Mouse (Mus musculus) hindbrain, embryonic 10.5 days (tissue): ENCODE results near the gene Hoxb1. TPM values are rescaled to one million over a fixed set of nuclear protein-coding genes. Genes with fewer than 3 reads are reported as not detected.
A peak's percentile ranks its signal among the peaks of the same experiment; 100 is the strongest.

ENCODE experiments used
- DNase-seq: peaks from one replicate; pipeline ENCODE4 v3.0.0-alpha.2; 2017; ENCODE audit warnings: low spot score
- H3K27ac ChIP-seq: fragments of 300-500 bp; sonication (generic); 2 replicates; pipeline ENCODE4 v1.5.1; 2016; ENCODE audit warnings: mild to moderate bottlenecking, moderate library complexity
- H3K27me3 ChIP-seq: fragments of 300-500 bp; sonication (generic); 2 replicates; pipeline ENCODE4 v1.6.1; 2016; ENCODE audit warnings: mild to moderate bottlenecking; ENCODE audit not compliant: poor library complexity, insufficient read depth, severe bottlenecking
- H3K36me3 ChIP-seq: fragments of 300-500 bp; sonication (generic); 2 replicates; pipeline ENCODE4 v1.6.1; 2016; ENCODE audit warnings: mild to moderate bottlenecking, moderate library complexity
- H3K4me1 ChIP-seq: fragments of 300-500 bp; sonication (generic); replicated peaks from 2 replicates; pipeline ENCODE4 v1.6.1; 2016; ENCODE audit warnings: mild to moderate bottlenecking
- H3K4me3 ChIP-seq: fragments of 300-500 bp; sonication (generic); 2 replicates; pipeline ENCODE4 v1.5.1; 2016; ENCODE audit warnings: mild to moderate bottlenecking, moderate library complexity
- H3K9me3 ChIP-seq: fragments of 300-500 bp; sonication (generic); 2 replicates; pipeline ENCODE4 v1.6.1; 2016; ENCODE audit warnings: mild to moderate bottlenecking, moderate library complexity
- WGBS: fragments of 180-500 bp; shearing (Covaris S2); methylation state at CpG from one replicate; pipeline ENCODE4 v1.1.7; 2016; 5-methylcytosine and 5-hydroxymethylcytosine counted together
- polyA plus RNA-seq: library from polyadenylated mRNA; unstranded; fragments of >200 nt; fragmentation: Nextera tagmentation; extraction: Ambion mirVana; gene quantifications from 2 replicates; pipeline ENCODE4 v1.2.1, GENCODE M21; 2016

Hoxb1 gene
- polyA plus RNA-seq, result 15.4 and 22.7 TPM in 2 replicates

DNA sequence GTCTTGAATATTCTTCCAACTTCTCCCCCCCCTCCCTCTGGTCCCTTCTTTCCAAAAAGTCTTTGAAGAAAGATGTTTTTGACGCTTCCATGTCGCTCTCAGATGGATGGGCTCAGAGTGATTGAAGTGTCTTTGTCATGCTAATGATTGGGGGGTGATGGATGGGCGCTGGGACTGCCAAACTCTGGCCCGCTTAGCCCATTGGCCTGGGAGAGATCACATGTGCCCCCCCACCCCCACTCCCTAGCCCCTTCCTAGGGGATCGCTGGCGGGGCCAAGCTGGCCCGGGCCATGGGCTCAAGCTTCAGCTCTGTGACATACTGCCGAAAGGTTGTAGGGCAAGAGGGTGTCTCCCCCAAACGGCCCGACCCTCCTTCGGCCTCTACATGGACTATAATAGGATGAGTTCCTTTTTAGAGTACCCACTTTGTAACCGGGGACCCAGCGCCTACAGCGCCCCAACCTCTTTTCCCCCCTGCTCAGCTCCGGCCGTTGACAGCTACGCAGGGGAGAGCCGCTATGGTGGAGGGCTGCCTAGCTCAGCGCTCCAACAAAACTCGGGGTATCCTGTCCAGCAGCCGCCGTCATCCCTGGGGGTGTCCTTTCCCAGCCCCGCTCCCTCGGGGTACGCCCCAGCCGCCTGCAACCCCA, at the start of gene Hoxb1:
Gene Hoxb1, plus strand, starts transcription at position 312 of the 651 bp plus-strand sequence.
- Histone ChIP-seq H3K36me3 (no peaks in the 10 kb centered on the region), H3K4me3 (peak within 1 kb of the TSS; percentile 45), H3K27ac (peak within 1 kb of the TSS; percentile 75), H3K9me3 (no peaks in the 10 kb centered on the region), H3K27me3 (peaks cover 100% of the 10 kb centered on the region), H3K4me1 (peaks cover 33% of the 10 kb centered on the region)
- WGBS, result 2% methylated on average over 26 of the region's 26 CpGs
- DNase-seq, result peak; percentile 68

DNA sequence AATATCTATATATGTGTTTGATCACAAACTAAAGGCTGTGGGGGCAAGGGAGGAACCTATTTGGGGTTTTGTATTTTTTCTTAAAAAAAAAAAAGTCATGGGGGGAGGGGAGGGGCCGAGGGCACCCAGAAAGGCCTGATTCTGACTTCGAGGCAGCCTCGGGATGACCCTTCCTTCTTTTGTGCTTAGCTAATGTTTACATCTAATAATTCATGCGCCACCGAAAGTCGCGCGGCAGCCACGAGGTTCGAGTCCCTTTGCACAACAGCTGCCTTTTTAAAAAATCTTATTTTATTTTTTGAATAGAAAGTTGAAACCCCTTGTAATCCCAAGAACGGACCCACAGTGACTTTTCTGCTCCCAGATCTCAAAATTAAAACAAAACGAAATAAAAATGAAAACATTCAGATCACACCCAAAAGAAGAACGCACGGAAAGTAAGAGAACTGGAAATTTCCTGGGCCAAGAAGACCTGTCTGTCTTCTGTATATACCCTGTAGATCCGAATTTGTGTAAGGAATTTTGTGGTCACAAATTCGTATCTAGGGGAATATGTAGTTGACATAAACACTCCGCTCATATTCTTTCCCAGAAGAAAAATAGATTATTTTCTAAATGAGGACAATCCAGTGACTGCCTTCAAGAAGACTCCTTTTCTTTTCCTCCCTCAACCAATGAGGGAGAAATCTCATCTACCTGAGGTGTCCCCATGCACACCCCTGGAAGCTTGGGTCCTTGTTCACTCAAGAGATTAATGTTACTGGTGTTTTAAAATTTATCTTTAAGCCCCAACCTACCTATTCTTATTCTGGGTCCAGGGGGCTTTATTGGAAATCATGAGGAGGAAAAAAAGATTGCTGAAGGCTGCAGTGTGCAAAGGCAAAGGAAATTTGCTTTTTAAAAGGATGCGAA, 48.6 kb upstream of the Hoxb1 start:
- H3K4me1 ChIP-seq, result peaks cover 21% of the 10 kb centered on the region
- 6% methylated on average over 18 of the region's 18 CpGs for WGBS
- no peaks in the 10 kb centered on the region for H3K36me3 ChIP-seq
- no peaks in the 10 kb centered on the region for H3K9me3 ChIP-seq
- H3K27me3 ChIP-seq, result peaks cover 100% of the 10 kb centered on the region
- H3K27ac ChIP-seq, result no peak overlapping the region
- no peak overlapping the region for H3K4me3 ChIP-seq
- no peak for DNase-seq

DNA sequence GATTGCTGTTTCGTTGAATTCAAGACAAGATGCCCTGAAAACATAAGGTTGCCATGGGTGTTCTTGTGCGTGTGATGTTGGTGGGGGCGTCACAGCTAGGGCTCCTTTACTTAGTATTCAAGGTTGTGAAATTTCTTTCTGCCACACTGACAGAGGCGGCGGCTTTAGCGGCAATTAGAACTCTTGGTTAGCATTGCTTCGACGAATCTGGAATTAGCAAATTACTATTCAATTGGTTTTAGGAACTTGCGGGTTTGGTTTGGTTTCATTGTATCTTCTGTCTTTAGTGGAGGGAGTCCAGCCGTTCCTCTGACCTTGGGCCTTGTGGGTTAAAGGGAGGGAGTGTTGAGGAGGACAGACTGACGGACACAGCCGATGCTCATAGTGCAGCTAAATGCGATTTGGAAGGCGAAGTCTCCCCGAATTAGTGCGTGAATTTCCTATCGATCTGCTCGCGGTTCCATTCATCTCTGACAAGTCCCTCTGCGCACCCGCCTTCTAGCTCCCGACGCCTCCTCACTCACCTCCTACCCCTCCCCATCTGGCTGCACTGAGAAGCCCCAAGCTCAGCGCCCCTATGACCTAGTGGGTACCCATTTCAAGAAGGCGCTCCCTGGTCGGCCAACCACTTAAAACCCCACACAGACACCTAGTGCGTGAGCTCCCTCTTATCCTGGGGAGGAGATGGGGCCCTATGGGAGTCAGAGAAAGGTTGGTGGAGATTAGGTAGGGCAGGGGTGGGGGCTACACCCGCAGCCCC, 47.8 kb upstream of the Hoxb1 start, which contains the start of gene Hoxb4:
Gene Hoxb4, plus strand, starts transcription at position 660 of the 760 bp plus-strand sequence.
- peaks cover 100% of the 10 kb centered on the region for H3K27me3 ChIP-seq
- DNase-seq, result no peak
- 2% methylated on average over 28 of the region's 28 CpGs for WGBS
- H3K27ac ChIP-seq, result peak within 1 kb of the TSS; percentile 70
- no peaks in the 10 kb centered on the region for H3K36me3 ChIP-seq
- peaks cover 18% of the 10 kb centered on the region for H3K4me1 ChIP-seq
- no peaks in the 10 kb centered on the region for H3K9me3 ChIP-seq
- peak within 1 kb of the TSS; percentile 56 for H3K4me3 ChIP-seq

DNA sequence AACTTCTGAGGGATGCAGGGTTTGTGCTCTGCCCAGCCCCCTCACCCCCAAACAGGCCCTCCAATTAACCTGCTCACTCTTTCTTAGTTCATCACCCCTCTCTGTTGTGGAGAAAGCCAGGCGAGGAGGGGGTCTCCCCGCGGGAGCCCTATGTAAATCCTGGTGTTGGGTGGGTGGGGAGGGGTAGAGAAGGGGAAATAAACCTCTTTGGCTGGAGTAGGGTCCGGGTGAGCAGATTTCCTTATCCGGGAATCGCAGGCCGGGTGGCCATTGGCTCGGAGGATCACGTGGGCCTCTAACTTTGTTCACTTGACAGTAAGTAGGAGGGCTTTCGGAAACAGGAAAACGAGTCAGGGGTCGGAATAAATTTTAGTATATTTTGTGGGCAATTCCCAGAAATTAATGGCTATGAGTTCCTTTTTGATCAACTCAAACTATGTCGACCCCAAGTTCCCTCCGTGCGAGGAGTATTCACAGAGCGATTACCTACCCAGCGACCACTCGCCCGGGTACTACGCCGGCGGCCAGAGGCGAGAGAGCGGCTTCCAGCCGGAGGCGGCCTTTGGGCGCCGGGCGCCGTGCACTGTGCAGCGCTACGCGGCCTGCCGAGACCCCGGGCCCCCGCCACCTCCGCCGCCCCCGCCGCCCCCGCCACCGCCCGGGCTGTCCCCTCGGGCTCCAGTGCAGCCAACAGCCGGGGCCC, 47.0 kb upstream of the Hoxb1 start:
- no peaks in the 10 kb centered on the region for H3K9me3 ChIP-seq
- peak; percentile 79 for DNase-seq
- under 1% methylated on average over 45 of the region's 45 CpGs for WGBS
- no peaks in the 10 kb centered on the region for H3K36me3 ChIP-seq
- peak overlapping the region; percentile 56 for H3K4me3 ChIP-seq
- peak overlapping the region; percentile 70 for H3K27ac ChIP-seq
- H3K4me1 ChIP-seq, result peaks cover 18% of the 10 kb centered on the region
- H3K27me3 ChIP-seq, result peaks cover 100% of the 10 kb centered on the region

DNA sequence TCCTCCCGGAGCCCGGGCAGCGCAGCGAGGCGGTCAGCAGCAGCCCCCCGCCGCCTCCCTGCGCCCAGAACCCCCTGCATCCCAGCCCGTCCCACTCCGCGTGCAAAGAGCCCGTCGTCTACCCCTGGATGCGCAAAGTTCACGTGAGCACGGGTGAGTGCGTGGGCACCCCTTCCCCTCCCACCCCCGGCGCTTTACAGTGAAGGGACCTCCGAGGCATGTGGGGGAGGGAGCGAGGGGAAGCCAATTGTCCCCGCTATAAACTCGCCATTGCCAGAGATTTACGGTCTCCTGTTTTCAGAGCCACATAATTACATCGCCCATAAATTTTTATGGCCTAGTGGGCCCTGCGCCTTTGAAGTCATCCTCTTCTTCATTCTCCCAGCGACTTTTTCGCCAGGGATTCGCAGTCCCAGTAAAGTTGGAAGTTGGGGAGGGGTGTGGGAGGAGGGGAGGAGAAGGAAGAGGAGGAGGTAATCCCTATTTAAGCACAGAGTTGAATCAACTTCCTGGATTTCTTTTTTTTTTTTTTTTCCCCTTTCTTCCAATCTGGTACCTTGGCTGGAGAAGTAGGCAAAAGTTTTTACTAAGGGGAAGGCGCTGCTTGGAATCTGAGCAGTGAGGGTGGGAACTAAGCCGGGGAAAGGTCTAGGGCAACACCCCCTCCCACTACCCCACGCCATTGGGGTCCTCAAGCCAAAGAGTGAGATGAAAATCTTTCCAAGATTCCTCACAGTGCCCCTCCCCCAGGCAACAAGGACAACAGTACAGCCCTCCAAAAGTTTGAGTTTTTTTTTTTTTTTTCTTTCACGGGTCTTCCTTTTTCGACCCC, 46.3 kb upstream of the Hoxb1 start:
- no peaks in the 10 kb centered on the region for H3K36me3 ChIP-seq
- DNase-seq, result no peak
- WGBS, result under 1% methylated on average over 34 of the region's 34 CpGs
- H3K27me3 ChIP-seq, result peaks cover 100% of the 10 kb centered on the region
- H3K27ac ChIP-seq, result peak overlapping the region; percentile 81
- peak overlapping the region; percentile 56 for H3K4me3 ChIP-seq
- H3K9me3 ChIP-seq, result no peaks in the 10 kb centered on the region
- H3K4me1 ChIP-seq, result peaks cover 18% of the 10 kb centered on the region

DNA sequence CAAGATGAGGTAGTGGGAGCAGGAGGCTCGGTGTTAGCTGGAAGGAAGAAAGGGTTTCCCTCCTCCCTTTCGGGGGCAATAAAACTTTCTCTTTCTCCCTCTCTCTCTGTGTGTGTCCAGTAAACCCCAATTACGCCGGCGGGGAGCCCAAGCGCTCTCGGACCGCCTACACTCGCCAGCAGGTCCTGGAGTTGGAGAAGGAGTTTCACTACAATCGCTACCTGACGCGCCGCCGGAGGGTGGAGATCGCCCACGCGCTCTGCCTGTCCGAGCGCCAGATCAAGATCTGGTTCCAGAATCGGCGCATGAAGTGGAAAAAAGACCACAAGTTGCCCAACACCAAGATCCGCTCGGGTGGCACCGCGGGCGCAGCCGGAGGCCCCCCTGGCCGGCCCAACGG, 45.6 kb upstream of the Hoxb1 start:
- Histone ChIP-seq H3K9me3 (no peaks in the 10 kb centered on the region), H3K36me3 (no peaks in the 10 kb centered on the region), H3K27me3 (peaks cover 100% of the 10 kb centered on the region), H3K4me3 (peak overlapping the region; percentile 56), H3K4me1 (peaks cover 18% of the 10 kb centered on the region), H3K27ac (peak overlapping the region; percentile 81)
- DNase-seq, result no peak
- under 1% methylated on average over 29 of the region's 29 CpGs for WGBS

DNA sequence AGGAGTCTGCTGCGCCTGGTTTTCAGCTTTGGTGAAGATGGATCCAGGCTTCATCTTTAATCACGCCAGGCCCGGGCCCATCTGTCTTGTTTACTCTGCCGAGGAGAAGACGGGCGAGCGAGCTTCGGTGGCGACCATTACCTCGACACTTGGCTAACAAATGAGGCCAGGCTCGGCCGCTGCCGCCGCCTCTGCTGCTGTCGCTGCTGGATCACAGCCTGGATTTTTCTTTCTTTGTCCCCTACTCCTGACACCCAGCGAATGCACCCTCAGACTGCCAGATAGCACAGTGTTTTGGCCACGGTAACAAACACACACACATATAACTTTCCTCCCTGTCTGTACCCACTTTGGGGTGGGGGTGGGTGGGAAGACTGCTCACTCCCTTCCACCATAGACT, 44.9 kb upstream of the Hoxb1 start:
- DNase-seq, result no peak

DNA sequence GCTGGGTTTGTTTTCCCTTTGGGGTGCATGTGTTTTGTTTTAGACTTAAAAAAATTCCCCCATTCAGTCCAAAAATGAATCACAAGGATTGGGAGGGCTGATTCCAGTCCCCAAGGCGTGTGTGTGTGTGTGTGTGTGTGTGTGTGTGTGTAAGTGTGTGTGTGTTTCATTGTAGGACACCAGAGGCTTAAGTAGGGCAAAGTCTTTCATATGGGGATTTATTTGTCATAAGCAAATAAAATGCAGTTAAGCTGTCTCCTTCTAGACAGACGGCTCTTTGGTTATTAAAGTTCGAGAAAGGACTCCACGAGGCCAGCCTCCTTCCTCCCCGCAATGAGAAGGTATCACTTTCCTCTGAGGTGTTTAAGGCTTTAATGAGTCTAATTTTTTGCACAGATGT, 43.7 kb upstream of the Hoxb1 start:
- H3K4me3 ChIP-seq, result peak overlapping the region; percentile 18; the same call in 1 of the 2 replicates
- H3K4me1 ChIP-seq, result peaks cover 18% of the 10 kb centered on the region
- 10% methylated on average over 5 of the region's 5 CpGs for WGBS
- no peak overlapping the region; the same call in 1 of the 2 replicates for H3K27ac ChIP-seq
- no peaks in the 10 kb centered on the region for H3K9me3 ChIP-seq
- H3K27me3 ChIP-seq, result peaks cover 100% of the 10 kb centered on the region
- no peaks in the 10 kb centered on the region for H3K36me3 ChIP-seq
- DNase-seq, result no peak

More for the DNA sequence above, 44.9 kb upstream of the Hoxb1 start:
- H3K9me3 ChIP-seq, result no peaks in the 10 kb centered on the region
- H3K4me3 ChIP-seq, result peak overlapping the region; percentile 56
- peak overlapping the region; percentile 59 for H3K27ac ChIP-seq
- no peaks in the 10 kb centered on the region for H3K36me3 ChIP-seq
- peaks cover 18% of the 10 kb centered on the region for H3K4me1 ChIP-seq
- H3K27me3 ChIP-seq, result peaks cover 100% of the 10 kb centered on the region
- 1% methylated on average over 17 of the region's 17 CpGs for WGBS

DNA sequence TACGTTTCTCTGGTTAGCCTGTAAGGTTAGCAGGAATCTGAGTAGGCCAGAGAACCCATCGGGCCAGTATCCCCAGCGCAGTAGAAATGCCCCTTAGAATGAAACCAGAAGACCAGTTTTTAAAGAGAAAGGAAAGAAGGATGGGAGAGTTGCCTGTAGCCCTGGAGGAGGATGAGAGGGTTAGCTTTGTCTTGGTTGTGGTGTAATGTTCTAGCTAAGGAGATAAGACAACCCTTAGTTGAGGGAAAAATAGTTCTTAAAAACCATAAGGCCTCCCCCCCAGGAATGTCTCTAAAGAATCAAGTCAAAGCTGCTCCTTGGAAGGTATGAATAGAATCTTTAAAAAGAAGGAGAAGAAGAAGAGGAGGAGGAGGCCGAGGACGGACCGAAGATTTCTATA, 42.8 kb upstream of the Hoxb1 start:
- Histone ChIP-seq H3K4me3 (peak overlapping the region; percentile 9; the same call in 1 of the 2 replicates), H3K9me3 (no peaks in the 10 kb centered on the region), H3K27me3 (peaks cover 100% of the 10 kb centered on the region), H3K27ac (peak overlapping the region; percentile 12; the same call in 1 of the 2 replicates), H3K4me1 (peaks cover 18% of the 10 kb centered on the region), H3K36me3 (no peaks in the 10 kb centered on the region)
- no peak for DNase-seq
- WGBS, result 4% methylated on average over 6 of the region's 6 CpGs

DNA sequence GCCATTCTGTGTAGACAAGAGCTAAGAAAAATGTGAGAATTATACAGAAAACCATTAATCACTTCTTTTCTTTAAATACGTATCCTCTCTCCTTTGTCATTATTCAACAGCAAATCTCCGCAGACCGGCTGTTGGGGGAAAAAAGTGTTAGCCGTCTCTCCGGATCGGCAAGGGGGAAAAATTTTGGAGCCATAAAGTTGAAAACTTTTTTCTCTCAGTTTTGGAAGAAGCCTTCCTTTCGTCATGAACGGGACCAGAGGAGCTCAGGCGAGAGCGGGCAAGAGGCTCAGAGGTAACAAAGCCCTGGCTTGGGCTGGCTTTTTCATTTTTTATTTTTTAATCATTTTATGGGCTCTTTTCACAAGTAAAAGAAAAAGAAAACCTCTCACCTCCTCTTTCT, 42.4 kb upstream of the Hoxb1 start, which contains the start of gene Hoxb3:
Gene Hoxb3, plus strand, starts transcription at position 173 of the 400 bp plus-strand sequence.
- Histone ChIP-seq H3K36me3 (no peaks in the 10 kb centered on the region), H3K9me3 (no peaks in the 10 kb centered on the region), H3K4me3 (peak within 1 kb of the TSS; percentile 42), H3K27me3 (peaks cover 100% of the 10 kb centered on the region), H3K4me1 (peaks cover 14% of the 10 kb centered on the region), H3K27ac (peak within 1 kb of the TSS; percentile 31; the same call in 1 of the 2 replicates)
- WGBS, result 4% methylated on average over 10 of the region's 10 CpGs
- no peak for DNase-seq

DNA sequence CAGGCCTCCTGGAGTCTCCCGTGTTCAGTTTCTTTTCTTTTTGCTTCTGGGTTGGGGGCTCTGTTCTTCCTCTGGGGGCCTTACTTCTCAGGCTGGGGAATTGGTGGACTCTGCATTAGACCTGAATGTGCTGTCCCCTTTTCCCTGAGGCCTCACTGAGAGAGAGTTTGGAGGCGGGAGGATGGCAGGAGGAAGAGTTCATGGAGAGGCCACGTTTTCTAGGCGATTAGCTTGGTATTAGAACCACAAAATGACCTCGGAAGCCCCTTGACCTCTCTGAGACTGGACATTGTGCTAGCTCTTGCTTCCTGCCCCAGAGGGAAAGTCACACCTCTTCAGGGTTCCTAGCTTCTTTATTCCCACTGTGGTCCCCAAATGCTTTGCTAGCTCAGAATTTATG, 41.4 kb upstream of the Hoxb1 start:
- peaks cover 5% of the 10 kb centered on the region for H3K4me1 ChIP-seq
- WGBS, result under 1% methylated on average over 5 of the region's 5 CpGs
- no peak for DNase-seq

More for the DNA sequence above, 41.4 kb upstream of the Hoxb1 start:
- Histone ChIP-seq H3K9me3 (no peaks in the 10 kb centered on the region), H3K27ac (peak overlapping the region; percentile 31; the same call in 1 of the 2 replicates), H3K36me3 (no peaks in the 10 kb centered on the region), H3K4me3 (peak overlapping the region; percentile 42), H3K27me3 (peaks cover 100% of the 10 kb centered on the region)
